Mouse (Mus musculus): Measurements from ENCODE around the gene Pax5.
A peak's percentile ranks its signal among the peaks of the same experiment; 100 is the strongest.
"Not testable (repeated sequence)": the region's sequence is repeated elsewhere in the genome, so short reads cannot be mapped to it uniquely, and the experiment has no call there.

Gene Pax5

DNA sequence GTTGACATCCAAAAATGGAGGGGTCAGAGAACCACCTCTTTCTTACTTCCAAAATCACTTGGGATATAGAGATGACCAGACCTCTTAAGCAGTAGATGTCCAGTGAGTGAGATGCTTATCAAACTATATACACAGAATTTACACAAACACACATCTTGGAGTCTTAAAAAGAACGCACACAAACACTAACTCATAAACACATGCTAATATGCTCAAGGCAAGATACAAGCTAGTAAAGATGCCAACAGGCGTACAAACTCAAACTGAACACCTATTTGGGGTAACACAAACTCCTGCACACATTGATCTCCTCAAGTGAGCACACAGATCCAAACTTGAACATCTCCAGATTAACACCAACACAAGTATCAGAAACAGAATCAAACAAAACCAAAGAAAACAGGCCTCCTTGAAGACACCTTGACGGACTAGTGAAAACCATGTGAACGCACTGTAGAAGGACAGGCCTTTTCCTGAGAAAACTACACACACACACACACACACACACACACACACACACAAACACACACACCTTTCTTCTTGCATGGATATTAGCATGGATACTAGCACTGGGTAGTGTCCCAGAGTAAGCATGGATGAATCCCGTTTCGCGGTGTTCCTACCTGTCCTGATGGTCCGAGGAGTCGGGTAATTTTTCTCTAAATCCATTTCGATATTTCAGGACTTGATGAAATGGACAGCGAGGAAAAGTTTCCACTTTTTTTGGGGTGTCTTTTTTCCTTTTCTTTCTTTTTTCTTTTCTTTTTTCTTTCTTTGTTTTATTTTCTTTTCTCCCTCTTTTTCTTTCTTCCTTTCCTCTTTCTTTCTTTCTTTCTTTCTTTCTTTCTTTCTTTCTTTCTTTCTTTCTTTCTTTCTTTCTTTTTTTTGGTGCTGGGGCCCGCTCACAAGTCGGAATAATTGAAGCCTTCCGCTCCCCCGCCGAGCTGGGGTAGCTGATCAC, at the start of gene Pax5:
Gene Pax5 (minus strand): TSS at position 748 of the 961 bp plus-strand sequence.
- DNase-seq, result no peak

DNA sequence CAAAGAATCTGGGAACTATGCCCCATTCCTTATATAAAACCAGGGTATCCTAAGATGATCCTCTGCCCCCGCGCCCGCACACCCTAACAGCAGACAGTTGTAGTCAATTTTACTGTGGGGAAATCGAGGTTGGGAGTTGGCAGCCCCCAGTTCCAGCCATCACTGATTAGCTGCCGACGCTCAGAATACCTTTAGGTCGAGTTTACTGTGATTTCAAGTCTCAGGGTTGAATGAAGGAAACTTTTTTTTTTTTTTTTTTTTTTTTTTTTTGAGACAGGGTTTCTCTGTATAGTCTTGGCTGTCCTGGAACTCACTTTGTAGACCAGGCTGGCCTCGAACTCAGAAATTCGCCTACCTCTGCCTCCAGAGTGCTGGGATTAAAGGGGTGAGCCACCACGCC, 46.8 kb upstream of the Pax5 start:
- DNase-seq, result not testable (repeated sequence)

DNA sequence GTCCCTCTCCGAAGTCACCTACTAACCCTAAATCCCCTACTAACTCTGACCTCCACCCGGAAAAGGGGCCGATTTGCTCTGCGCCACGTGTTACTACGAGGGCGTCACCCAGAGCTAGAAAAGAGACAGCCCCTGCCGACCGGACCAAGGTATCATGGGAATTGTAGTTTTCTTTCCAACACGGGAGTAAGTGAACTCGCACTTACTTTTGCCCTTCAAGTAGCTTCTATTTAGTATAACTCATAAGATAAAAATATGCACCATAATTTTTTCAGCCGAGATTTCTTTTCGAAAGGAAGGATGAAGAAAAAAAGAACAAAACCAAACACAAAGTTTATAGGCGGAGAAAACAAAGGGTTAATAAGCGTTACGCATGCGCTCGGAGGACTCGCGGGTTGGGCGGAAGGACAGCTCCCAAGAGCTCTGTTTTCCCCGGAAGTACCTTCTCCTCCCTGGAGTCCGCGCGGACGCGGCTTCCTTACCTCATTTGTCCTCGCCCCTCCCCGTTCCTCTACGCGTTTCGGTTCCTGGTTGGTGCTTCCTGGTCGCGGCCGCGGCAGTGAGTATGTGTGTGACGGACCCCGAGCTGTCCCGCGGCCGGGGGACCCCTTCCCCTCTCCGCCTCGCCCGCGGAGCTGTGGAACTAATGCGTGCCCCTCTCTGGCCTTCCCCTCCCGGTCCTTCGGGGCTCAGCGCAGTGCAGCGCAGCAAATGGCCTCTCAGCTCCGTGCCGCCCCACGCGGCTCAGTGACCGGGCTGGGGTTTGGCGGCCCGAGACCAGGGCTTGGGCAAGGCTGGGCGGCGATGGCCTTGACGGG, 46.1 kb upstream of the Pax5 start:
- peak; percentile 97 for DNase-seq

DNA sequence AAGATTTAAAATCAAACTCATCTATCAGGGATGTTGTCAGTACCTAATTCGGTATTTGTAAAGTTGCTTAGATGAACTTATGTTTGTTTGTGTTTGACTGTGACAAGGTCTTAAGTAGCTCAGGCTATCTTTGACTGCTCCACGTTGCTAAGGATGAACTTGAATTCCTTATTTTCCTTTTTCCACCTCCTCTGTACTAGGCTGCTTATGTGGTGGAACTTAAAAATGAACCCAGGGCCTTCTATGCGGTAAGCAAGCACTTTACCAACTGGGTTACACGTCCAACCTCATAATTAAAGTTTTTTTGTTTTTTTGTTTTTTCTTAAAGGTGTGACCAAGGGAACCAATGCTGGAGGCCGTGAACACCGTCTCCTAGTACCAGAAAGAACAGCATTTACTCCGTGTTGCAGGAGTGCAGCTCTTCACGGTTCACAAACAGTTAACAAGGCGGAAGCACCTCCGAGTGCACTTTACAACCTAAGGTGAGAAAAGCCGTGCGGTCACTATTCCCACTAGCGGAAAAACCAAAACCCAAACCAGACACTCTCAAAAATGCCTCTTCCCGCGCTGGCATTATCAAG, 45.4 kb upstream of the Pax5 start, which contains the start of gene Zcchc7:
Gene Zcchc7 (plus strand): TSS at position 325 of the 581 bp plus-strand sequence.
- DNase-seq, result no peak

GRCm38 (mm10) chr4:44740471-44740870, 30.2 kb upstream of the Pax5 start:
- DNase-seq, result no peak

GRCm38 (mm10) chr4:44721237-44721636, 10.9 kb upstream of the Pax5 start:
- no peak for DNase-seq

DNA sequence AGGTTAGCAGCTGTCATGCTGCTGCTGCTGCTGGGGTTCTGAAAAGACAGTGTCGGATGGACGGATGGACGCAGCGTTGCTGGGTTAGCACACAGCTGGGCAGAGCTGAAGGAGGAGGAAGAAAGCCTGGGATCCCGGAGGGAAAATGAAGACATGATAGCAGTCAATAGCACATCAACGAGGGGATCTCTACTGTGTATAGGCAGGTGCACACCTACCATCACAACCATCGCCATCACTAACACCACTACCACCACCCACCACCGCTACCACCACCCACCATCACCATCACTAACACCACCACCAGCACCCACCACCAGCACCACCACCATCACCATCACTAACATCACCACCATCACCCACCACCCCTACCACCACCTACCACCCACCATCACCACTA, 9.8 kb upstream of the Pax5 start:
- DNase-seq, result no peak

- DNase-seq, result no peak
Observed at GRCm38 (mm10) chr4:44717676-44718075, 7.4 kb upstream of the Pax5 start.

- no peak for DNase-seq
Observed at GRCm38 (mm10) chr4:44716391-44716790, 6.1 kb upstream of the Pax5 start.

- no peak for DNase-seq
Observed at GRCm38 (mm10) chr4:44715621-44716160, 5.4 kb upstream of the Pax5 start.

- DNase-seq, result no peak
Observed at GRCm38 (mm10) chr4:44714111-44714621, 3.9 kb upstream of the Pax5 start.

DNA sequence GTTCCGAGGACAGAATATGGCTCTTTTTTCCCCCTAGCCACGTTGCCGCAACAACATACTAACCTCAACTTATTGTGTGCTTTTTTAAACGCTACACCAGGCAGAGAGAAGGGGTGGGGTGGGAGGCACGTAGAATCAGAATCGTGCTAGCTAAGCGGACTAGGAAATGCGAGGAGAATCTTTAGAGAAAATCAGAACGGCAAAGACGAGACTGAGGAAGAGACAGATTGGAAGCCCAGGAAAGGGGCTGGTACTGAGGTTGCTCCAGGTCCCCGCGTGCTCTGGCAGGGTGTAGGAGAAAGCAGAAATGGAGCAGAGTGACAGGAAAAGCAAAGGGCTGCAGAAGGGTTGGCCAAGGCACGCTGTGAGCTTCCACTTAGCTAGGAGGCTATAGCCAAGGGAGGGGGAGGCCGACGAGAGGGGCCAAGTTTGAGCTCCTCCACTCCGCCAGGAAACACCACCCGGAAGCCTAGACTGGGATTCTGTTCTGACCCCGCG, 3.3 kb upstream of the Pax5 start:
- DNase-seq, result no peak

- DNase-seq, result no peak
Observed at GRCm38 (mm10) chr4:44712786-44713553, 2.7 kb upstream of the Pax5 start.

GRCm38 (mm10) chr4:44712051-44712700, 1.9 kb upstream of the Pax5 start:
- DNase-seq, result peak; percentile 24

DNA sequence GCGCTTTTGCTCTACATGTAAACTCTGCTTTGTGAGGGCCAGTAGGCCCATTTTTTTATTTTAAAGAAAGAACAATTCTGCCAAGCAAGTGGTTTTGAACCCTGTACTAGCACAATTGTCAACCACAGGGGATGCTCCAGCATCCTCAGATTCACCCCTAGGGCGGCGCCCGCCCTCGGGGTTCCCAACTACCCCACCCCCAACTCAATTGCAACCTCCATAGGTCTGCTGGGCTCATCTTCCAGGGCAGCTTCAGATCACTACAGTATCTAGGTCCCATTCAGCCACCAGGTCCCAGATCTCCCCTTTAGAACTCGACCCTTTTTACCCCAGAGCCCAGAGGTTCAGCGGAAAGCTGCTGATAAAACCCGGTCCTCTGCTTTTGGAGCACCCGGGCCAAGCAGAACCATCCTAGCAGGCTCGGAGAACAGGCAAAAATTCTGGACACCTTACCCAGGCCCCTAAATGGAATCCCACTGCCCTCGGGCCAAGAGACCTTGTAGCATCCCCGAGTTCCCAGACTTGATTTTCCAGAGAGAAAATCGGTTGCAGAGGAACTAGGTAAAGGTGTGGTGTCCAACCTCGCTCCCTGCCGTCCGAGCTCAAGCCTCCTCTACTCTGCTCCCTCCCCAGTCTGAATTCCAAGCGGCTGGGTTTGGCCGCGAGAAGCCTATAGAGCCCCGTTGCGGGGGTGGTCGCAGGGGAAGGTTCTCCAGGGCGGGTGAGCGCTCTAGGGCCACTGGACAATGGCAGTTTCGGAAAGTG, 1.0 kb upstream of the Pax5 start:
- no peak for DNase-seq

- no peak for DNase-seq
Observed at GRCm38 (mm10) chr4:44710701-44711097, 412 bp upstream of the Pax5 start.

DNA sequence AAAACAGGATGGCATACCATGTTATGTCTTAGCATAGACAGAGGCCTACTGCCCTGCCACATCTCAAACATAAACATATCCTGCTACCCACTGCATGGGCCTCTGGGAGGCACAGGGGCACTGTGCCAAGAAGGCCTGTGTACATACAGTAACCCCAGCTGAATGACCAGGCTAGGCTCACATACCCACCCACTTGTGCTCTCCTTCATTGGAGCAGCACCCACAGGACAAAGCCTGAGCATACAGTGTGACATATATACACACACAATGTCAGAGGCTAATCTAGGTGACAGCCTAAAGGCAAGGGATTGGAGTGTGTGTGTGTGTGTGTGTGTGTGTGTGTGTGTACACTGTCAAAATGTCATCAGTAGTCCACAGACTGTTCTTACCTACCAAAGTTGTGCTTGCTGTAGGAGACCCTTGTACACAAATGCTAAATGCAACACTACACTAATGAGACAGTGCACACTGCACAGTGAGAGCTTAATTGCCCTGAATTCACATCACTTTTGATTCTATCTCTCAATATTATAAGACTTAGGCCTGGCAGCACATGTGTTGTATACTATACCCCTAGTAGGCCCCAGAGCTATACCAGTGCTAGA, 1.1 kb downstream of the Pax5 start:
- no peak for DNase-seq

GRCm38 (mm10) chr4:44708311-44708710, 2.0 kb downstream of the Pax5 start:
- no peak for DNase-seq

DNA sequence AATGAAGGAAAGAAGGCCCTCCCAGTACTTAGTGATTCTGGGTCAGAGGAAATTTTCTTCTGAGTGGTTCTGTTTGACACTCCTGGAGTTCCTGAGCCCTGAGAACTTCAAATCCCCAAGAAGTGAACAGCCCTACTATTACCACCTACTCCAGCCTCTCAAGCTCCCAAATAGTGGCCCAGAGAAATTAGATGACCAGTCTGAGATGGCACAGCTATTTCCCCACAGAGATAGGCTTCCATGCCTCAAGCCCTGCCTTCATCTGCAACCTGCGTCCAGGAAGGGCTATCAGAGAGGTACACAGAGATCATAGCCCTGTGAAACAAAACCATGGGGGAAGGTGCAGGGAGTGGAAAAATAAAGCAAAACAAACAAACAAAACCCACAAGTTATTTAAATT, 3.4 kb downstream of the Pax5 start:
- no peak for DNase-seq

- DNase-seq, result no peak
Observed at GRCm38 (mm10) chr4:44705967-44706366, 4.3 kb downstream of the Pax5 start.
